Mouse (Mus musculus) bone marrow, adult 2 months (tissue): ENCODE results near the gene Cnrip1. TPM values are rescaled to one million over a fixed set of nuclear protein-coding genes. Genes with fewer than 3 reads are reported as not detected.
"Not testable (repeated sequence)": the region's sequence is repeated elsewhere in the genome, so short reads cannot be mapped to it uniquely, and the experiment has no call there.

Source experiments
- H3K27ac ChIP-seq: fragments of 200-500 bp; 2 replicates; pipeline ENCODE4 v1.5.1; 2012; ENCODE audit warnings: low read depth, mild to moderate bottlenecking, control low read depth, inconsistent platforms, low read length; ENCODE audit not compliant: control insufficient read depth, poor library complexity, insufficient read depth
- H3K4me1 ChIP-seq: fragments of 200-500 bp; 2 replicates; pipeline ENCODE4 v1.6.1; 2011; ENCODE audit warnings: low read length; ENCODE audit not compliant: control insufficient read depth, insufficient read depth
- H3K4me3 ChIP-seq: fragments of 200-500 bp; replicated peaks from 2 replicates; pipeline ENCODE3; 2011; ENCODE audit warnings: mild to moderate bottlenecking, low read depth, low read length, control low read depth; ENCODE audit not compliant: control insufficient read depth
- CTCF ChIP-seq: fragments of 200-500 bp; IDR thresholded peaks from 2 replicates; pipeline ENCODE4 v1.5.1; 2011; ENCODE audit warnings: low read length, control low read depth; ENCODE audit not compliant: control insufficient read depth, insufficient read depth
- POLR2A ChIP-seq: fragments of 200-500 bp; IDR thresholded peaks from 2 replicates; pipeline ENCODE4 v1.6.1; 2011; ENCODE audit warnings: low read depth, mild to moderate bottlenecking, control low read depth, low read length, borderline replicate concordance; ENCODE audit not compliant: control insufficient read depth
- WGBS: fragments of 180-500 bp; shearing (Covaris S2); methylation state at CpG from one replicate; pipeline ENCODE4 v1.1.7; 2018; 5-methylcytosine and 5-hydroxymethylcytosine counted together
- polyA plus RNA-seq: library from polyadenylated mRNA; stranded (reverse); fragments of >200 nt; gene quantifications from 2 replicates; pipeline ENCODE4 v1.2.4, GENCODE M21; 2011; ENCODE audit warnings: low replicate concordance; ENCODE audit not compliant: missing spikeins, insufficient read depth, insufficient read length

Gene Cnrip1
- polyA plus RNA-seq, 1 experiment = 6.2 TPM

DNA sequence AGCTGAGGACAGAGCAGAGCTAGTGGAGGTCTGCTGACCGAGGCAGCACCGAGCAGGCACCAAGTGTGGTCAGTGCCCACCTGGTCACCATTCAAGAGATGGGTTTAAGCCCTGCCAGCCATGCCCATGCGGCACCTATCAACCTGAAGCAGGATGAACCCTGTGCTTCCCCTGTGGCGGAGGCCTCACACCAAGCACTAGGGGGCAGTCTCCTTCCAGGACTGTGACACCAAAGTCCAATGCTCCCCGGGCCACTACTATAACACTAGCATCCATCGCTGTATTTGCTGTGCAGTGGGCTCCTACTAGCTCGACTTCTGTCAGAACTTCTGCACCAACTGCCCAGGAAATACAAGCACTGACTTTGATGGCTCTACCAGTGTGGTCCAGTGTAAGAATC, 32.1 kb upstream of the Cnrip1 start:
- no peaks in the 10 kb centered on the region for H3K4me1 ChIP-seq
- TF ChIP-seq POLR2A (no peak), CTCF (peak; percentile 45)
- WGBS = 75% methylated on average over 7 of the region's 7 CpGs
- no peak overlapping the region for H3K4me3 ChIP-seq
- no peak overlapping the region for H3K27ac ChIP-seq

DNA sequence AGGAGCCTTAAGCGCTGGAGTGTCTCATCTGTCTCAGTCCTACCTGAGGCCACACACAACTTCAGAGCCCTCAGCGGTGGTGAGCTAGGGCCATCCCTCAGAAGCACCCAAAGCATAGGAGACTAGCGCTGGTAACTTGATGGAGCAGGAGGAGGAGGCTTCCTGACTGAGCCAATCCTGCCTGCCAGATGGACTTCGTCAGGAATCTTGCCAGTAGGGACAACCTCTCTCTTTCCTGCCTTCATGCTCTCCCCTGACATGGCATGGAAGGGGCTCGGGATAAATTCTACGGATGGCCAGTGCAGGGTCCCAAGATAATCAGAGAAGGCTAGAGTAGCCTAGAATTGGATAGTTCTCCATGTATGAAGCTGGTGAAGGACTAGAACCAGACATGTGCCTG, 28.2 kb upstream of the Cnrip1 start:
- TF ChIP-seq POLR2A = no peak
- no peak overlapping the region for H3K27ac ChIP-seq
- 79% methylated on average over 6 of the region's 6 CpGs for WGBS
- H3K4me1 ChIP-seq = no peaks in the 10 kb centered on the region
- no peak overlapping the region for H3K4me3 ChIP-seq

DNA sequence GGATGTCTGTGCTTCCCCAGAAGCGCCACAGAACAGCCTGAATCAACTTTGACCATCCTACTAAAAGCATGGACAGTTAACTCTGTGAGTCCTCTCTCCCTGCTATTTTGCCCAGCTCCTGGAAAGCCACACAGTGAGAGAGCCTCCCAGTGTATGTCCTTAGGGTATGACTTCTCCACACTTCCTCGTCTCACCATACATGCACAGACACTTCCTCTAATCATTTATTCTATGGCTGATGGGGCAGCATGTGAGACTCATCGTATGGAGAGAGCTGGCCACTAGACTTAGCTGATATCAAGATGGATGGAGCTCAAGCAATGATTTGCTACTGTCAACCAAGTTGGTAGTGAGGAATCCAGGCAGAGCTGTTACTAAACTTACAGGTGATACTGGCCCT, 27.4 kb upstream of the Cnrip1 start:
- no peak overlapping the region for H3K27ac ChIP-seq
- TF ChIP-seq POLR2A (no peak), CTCF (no peak)
- WGBS = 53% methylated on average over 3 of the region's 3 CpGs
- H3K4me1 ChIP-seq = no peaks in the 10 kb centered on the region
- no peak overlapping the region for H3K4me3 ChIP-seq

DNA sequence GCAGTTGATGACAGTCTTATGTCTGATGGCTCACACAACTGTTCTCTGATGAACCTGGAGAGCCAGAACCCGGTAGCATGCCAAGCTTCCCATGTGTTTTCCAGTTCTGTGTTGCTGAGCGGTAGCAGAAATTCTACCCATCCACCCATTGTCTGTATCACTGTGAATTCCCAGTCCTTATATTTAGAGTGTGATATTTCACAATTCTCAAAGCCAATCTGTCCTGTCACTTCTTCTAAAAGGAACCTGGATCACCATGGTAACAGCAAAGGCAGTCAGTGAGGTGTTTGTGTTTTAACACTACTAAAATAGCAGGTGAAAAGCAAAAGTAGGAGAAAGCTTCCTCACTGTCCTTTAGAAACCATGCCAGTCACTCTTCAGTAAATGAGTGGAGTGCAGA, 5.6 kb upstream of the Cnrip1 start:
- 77% methylated on average over 2 of the region's 2 CpGs for WGBS
- Histone ChIP-seq H3K4me1 (no peaks in the 10 kb centered on the region), H3K27ac (no peak overlapping the region), H3K4me3 (no peak overlapping the region)
- no peak for TF ChIP-seq CTCF
- no peak for TF ChIP-seq POLR2A

DNA sequence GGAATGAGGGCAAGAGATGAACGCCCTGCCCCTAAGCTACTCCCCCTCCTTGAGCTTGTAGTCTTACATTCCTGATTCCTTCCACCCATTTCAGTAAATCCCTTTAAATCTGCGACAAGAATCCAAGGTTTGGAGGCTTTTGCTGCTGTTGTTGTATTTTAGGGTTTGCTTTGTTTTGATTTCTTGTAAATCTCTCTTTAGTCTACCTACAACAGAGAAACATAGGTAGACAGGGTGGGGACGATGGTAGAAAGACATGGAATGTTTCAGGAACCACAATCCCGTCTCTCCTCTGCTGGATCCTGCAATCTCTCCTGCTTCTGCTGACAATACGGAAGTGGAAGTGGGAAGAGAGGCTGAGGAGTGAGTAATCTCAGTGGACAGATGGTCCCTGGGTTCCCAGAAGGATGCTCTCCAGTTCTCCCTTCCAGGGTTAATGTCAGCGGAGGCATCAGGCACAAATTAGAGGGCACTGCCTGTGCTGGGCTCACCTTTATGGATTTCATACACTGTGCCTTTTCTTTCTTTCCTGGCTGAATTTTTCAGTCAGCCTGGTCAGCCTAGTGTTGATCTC, 1.2 kb downstream of the Cnrip1 start:
- WGBS = 12% methylated on average over 6 of the region's 6 CpGs
- peak overlapping the region; percentile 48 for H3K4me3 ChIP-seq
- TF ChIP-seq CTCF = no peak
- TF ChIP-seq POLR2A = no peak
- no peak overlapping the region for H3K27ac ChIP-seq
- H3K4me1 ChIP-seq = no peaks in the 10 kb centered on the region

DNA sequence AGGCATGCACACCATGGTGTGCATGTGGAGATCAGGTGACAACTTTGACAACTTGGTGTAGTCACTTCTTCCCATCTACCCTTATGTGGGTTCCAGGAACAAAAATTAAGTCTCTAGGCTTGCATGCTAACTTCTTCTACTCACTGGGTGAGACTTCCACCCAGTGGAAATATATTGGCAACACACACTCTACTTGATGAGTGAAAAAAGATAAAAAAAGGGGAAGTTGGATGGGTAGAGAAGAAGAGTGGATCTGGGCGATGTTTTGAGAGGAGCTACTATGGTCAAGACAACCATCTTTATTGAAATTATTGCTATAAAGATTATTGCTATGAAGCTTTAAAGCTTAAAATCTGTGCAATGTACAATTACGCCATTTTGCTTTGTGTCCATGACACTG, 18.0 kb downstream of the Cnrip1 start:
- H3K4me3 ChIP-seq, H3K27ac ChIP-seq, H3K4me1 ChIP-seq: not testable (repeated sequence)
- 65% methylated on average over 2 of the region's 2 CpGs for WGBS

DNA sequence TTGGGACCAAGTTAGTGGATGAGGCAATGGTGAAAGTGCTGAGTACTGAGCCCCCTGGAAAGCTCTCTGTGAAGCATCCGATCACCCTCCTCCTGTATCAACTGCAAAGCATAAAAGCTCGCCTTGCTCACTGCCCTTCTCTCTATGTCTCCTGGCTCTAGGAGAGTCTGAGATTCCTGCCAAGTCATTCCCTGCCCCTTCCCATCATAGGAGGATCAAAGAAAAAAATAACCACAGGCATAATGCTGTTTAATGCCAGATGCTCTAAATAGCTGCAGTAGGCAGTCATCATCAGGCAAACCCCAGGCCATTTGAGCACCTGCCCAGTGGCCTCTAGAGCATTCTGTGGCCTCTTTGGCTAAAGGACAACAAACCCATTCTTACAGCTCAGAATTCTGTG, 24.3 kb downstream of the Cnrip1 start:
- 89% methylated on average over 2 of the region's 2 CpGs for WGBS
- TF ChIP-seq CTCF (no peak), POLR2A (no peak)

DNA sequence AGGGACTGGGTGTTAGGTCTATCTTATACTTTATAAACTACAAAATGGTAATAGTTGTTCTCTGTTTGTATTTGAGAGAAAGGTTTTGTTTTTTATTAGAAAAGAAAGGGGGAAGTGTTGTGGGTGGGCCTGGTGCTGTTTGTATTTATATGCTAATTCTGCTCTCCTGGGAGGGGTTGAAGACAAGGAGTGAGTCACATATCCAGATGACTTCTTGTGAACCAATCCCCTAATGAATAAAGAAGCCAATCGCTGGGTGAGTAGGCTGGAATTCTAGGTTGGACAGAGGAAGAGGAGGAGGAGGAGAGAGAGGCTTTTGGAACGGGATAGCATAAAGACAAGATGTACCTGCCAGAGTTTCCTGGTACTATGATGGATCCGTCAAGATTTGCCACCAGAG, 30.7 kb downstream of the Cnrip1 start:
- 66% methylated on average over 3 of the region's 3 CpGs for WGBS
- H3K27ac ChIP-seq = no peak overlapping the region
- TF ChIP-seq CTCF (no peak), POLR2A (no peak)
- H3K4me3 ChIP-seq = no peak overlapping the region
- H3K4me1 ChIP-seq = no peaks in the 10 kb centered on the region

More for the DNA sequence above, 24.3 kb downstream of the Cnrip1 start:
- Histone ChIP-seq H3K27ac (no peak overlapping the region), H3K4me1 (no peaks in the 10 kb centered on the region), H3K4me3 (no peak overlapping the region)

DNA sequence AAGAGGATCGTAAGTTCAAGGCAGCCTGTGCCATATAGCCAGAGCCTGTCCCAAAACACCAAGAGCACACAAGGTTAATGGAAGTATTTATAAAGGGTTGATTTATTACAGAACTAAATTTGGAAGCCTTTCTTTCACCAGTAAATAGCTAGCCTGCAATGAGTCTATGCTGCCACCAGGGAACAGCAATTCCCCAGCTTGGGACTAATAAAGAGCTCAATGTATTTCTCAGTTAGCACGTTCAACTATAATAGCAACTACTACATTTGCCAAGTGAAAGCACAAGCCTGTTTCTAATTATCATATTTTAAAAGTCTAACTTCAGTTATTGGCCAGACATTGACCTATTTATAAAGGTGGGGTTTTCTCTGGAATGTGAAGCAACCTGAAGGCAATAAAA, 31.6 kb downstream of the Cnrip1 start:
- 55% methylated on average over 2 of the region's 2 CpGs for WGBS
- Histone ChIP-seq H3K27ac (no peak overlapping the region), H3K4me3 (no peak overlapping the region), H3K4me1 (no peaks in the 10 kb centered on the region)
- no peak for TF ChIP-seq POLR2A
- no peak for TF ChIP-seq CTCF

DNA sequence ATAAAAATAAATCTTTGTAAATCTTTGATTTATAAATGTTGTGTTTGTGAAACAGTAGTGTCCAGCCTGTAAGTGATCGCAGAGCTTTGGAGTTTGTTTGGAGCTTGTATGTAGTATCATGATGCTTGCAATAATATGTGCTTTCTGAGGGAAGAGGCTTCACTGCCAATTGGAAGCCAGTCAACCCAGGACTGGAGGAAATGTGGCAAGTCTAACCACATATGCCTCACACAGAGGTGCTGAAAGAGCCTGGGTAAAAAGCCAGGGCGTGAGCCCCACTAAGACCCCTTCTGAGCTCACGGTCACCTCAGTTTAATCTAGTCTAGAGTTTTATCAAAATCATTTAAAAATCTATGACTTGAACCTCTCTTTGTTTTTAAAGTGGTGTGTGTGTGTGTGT, 32.1 kb downstream of the Cnrip1 start:
- TF ChIP-seq POLR2A (no peak), CTCF (no peak)
- no peak overlapping the region for H3K27ac ChIP-seq
- H3K4me3 ChIP-seq = no peak overlapping the region
- 69% methylated on average over 3 of the region's 3 CpGs for WGBS
- no peaks in the 10 kb centered on the region for H3K4me1 ChIP-seq
